Mouse (Mus musculus) cerebellum, adult (tissue): ENCODE data around the gene Chia1.
"Not testable (repeated sequence)": the region's sequence is repeated elsewhere in the genome, so short reads cannot be mapped to it uniquely, and the experiment has no call there.

ENCODE experiments used
- ATAC-seq: cut with Nextera tagmentation; 2 replicates; pipeline ENCODE4 v1.9.2; 2017; ENCODE audit warnings: mild to moderate bottlenecking, moderate library complexity, mixed read lengths; ENCODE audit not compliant: insufficient number of reproducible peaks, low FRiP score, low TSS enrichment

Gene Chia1

GRCm38 (mm10) chr3:106112929-106113328 lies at the start of gene Chia1:
TSS of gene Chia1 (plus strand) at chr3:106113229.
- ATAC-seq, result no peak

GRCm38 (mm10) chr3:106067707-106068106 lies 45.3 kb upstream of the Chia1 start:
- not testable (repeated sequence) for ATAC-seq

- no peak for ATAC-seq
Observed at GRCm38 (mm10) chr3:106070994-106071393, 42.0 kb upstream of the Chia1 start.

GRCm38 (mm10) chr3:106074824-106075223 lies 38.2 kb upstream of the Chia1 start:
- no peak for ATAC-seq

DNA sequence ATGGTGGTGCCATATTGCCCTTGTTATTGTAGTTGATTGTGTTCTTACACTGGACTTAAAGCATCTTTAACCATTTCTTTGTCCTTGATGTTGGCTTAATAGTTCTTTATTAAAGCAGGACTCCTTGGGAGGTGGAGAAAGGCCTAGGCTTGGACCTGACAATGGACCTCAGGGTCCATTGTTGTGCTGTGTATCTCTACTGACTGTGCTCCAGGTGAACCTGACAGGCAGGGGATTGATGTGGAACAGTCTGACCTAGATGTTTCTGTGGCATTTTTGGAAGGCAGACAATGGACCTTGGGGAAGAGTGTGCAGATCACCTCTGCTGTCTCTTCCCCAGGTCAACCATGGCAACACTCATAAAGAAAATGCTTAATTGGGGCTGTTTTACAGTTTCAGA lies 14.0 kb downstream of the Chia1 start:
- no peak for ATAC-seq

DNA sequence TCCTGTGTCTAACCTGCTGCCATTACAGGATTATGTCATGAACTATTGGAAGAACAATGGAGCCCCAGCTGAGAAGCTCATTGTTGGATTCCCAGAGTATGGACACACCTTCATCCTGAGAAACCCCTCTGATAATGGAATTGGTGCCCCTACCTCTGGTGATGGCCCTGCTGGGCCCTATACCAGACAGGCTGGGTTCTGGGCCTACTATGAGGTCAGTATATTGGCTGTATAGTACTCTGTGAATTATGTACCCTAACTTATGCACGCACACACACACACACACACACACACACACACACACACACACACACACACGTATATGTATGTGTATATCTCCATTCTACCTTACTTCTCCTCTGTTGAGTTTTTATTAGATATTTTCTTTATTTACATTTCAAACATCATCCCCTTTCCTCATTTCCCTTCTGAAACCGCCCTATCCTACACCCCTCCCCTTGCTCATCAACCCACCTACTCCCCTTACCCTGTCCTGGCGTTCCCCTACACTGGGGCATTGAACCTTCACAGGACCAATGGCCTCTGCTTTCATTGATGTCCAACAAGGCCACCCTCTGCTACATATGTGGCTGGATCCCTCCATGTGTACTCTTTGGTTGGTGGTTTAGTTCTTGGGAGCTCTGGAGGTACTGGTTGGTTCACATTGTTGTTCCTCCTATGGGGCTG lies 15.9 kb downstream of the Chia1 start:
- ATAC-seq, result no peak

- ATAC-seq, result peak; percentile 99
Observed at GRCm38 (mm10) chr3:106131690-106132089, 18.7 kb downstream of the Chia1 start.

DNA sequence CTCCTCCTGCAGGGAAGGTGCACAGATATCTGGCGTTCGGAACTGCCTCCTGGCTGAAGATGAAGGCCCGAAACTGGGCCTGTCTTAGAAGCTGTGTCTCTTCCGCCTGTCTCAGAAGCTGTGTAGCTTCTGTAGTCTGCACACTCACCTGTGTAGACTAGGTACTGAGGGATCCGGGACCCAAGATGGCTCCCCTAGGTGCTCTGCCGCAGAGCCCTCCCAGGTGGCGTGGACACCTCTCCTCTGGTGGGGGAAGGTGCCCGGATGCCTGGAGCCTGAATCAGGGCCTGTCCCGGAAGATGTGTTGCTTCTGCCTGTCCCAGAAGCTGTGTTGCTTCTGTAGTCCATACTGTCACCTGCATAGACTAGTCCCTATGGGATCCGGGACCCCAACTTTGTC lies 31.1 kb downstream of the Chia1 start:
- 0 out of 2 replicates have a peak, but pooled peaks have one; percentile 20 for ATAC-seq

- no peak for ATAC-seq
Observed at GRCm38 (mm10) chr3:106154413-106154812, 41.4 kb downstream of the Chia1 start.

GRCm38 (mm10) chr3:106167464-106167863 lies 54.4 kb downstream of the Chia1 start, which contains the start of gene Chil3:
TSS of gene Chil3 (minus strand) at chr3:106167564.
- no peak for ATAC-seq

DNA sequence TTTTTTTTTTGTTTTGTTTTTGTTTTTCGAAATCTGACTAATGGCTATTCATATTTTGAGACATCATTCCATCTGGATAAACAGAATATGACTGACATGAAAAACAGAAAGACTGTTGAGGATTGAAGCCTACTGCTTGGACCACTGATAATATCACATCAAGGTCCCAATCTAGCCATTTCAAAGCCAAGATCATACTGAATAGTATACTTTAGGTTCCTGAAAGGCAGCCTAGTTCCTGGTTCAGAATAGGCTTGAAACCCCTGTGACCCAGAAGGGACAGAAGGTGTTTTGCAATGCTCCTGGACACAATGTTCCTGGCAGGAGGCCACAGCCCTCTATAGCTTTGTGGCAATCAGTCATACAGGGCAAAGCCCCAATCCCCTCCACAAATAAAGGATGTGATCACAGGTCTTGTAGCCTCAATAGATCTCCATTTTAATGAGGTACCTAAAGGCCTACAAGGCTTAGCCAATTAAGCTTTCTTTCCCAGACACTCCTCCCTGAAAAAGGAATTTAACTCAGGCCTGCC lies 57.6 kb downstream of the Chia1 start:
- no peak; the same call in 1 of the 2 replicates for ATAC-seq

GRCm38 (mm10) chr3:106171135-106171731 lies 58.2 kb downstream of the Chia1 start:
- no peak for ATAC-seq

- not testable (repeated sequence) for ATAC-seq
Observed at GRCm38 (mm10) chr3:106172506-106172905, 59.5 kb downstream of the Chia1 start.

- ATAC-seq, result not testable (repeated sequence)
Observed at GRCm38 (mm10) chr3:106174971-106175370, 61.9 kb downstream of the Chia1 start.

DNA sequence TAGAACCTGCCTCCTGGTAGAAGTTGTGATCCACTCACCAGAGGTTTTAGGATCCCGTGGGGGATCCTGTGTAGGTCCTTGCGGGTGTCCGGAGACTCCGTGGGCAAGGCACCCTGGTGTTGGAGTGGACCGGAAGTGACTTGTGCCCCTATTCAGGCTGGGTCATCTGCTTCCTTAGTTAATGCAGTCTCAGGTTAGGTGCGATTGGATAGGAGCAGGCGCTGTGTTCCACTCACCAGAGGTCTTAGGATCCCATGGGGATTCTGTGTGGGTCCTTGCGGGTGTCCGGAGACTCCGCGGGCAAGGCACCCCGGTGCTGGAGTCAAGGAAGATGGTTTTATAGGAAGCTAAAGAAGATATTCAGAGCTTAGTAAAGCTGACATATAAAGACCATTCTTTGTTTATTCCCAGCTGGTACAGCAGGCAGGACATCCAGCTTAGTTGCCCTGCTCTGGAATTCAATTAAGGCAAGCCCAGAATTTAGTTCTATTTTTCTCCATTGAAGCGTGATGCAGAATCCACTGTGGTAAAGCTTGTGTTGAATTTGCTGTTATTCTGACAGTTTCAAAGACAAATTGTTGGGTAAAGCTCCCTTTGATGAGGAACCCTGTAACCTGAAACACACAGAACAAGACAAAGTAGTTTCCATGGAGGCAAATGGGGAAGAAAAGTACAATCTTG lies 64.6 kb downstream of the Chia1 start:
- no peak for ATAC-seq
